Mouse (Mus musculus) gastrocnemius, postnatal 25 days (tissue): ENCODE measurements around the gene Rgs2. TPM values are rescaled to one million over a fixed set of nuclear protein-coding genes. Genes with fewer than 3 reads are reported as not detected.

Source experiments
- DNase-seq: peaks from one replicate; pipeline ENCODE4 v3.0.0; 2022
- total RNA-seq, 2 experiments: library from RNA; stranded (reverse); gene quantifications; 1 replicate in 1 of 2; 2 replicates in 1 of 2; pipeline ENCODE4 v1.2.3; 2021

Gene Rgs2
- total RNA-seq, 2 experiments from 2014 or later, result 7.2 to 7.4 TPM

GRCm38 (mm10) chr1:143982765-143983312 is 21.1 kb downstream of the Rgs2 start:
- DNase-seq, result no peak

GRCm38 (mm10) chr1:143982085-143982764 is 21.7 kb downstream of the Rgs2 start:
- no peak for DNase-seq

DNA sequence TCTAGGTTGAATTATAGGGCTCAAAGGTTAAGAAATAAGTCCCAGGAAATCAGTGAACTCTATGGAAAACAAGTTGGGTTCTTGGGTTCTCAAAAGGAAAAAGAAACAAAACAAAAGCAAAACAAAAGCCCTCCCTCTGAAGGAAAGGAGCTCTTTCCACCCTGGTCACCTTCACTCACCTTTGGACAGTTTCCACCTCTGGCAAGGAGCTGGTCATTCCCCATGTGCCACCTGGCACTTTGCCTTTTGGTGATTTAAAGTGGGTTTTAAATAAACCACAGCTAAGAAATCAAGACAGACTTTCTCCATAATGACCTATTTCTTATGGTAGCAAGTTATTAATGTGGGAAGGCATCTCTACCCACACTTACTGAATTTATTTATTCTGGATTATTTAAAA is 23.1 kb downstream of the Rgs2 start:
- DNase-seq, result no peak

- DNase-seq, result no peak
Measured at GRCm38 (mm10) chr1:143974637-143975036, 29.3 kb downstream of the Rgs2 start.

GRCm38 (mm10) chr1:143962301-143962700 is 41.7 kb downstream of the Rgs2 start:
- no peak for DNase-seq

- no peak for DNase-seq
Measured at GRCm38 (mm10) chr1:143960340-143960739, 43.6 kb downstream of the Rgs2 start.

DNA sequence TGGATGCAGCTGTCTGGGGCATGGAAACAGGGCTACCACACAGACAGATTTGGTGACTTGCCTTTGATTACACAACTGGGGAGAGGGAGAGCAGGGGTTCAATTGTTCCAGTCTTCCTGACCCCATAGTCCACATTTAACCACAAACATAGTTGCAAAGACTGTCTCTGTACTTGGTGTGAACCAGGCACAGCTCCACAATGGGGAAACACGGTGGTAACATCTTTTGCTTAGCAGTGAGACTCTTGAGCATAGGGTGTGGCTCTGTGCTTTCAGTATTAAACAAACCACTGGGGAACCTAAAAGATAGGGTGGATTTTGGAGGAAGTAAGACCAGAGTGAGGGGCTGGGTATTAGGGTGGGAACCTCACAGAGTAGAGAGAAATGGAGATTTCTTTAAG is 47.9 kb downstream of the Rgs2 start:
- DNase-seq, result no peak

GRCm38 (mm10) chr1:143952841-143953240 is 51.1 kb downstream of the Rgs2 start:
- no peak for DNase-seq

Other genes with a start within 250 kb of the Rgs2 start
- gene Trove2, start 227.1 kb downstream of the Rgs2 start, total RNA-seq, result 1 to 10 TPM; 2.5 to 3.1 TPM
- gene Uchl5, start 226.9 kb downstream of the Rgs2 start, total RNA-seq, result 10 to 100 TPM; 23.3 to 23.9 TPM
- gene Rgs13, start 173.2 kb upstream of the Rgs2 start, total RNA-seq, result under 1 TPM in 1 of 2 experiments, not detected in 1; 0.16 TPM
- gene Rgs1, start 245.1 kb upstream of the Rgs2 start, total RNA-seq, result not detected